Mouse (Mus musculus) spleen, adult 2 months (tissue): ENCODE data around the gene Pak1.

Experiments used
- CTCF ChIP-seq: fragments of 200-500 bp; IDR thresholded peaks from 2 replicates; pipeline ENCODE4 v1.5.1; 2011; ENCODE audit warnings: mild to moderate bottlenecking, inconsistent platforms; ENCODE audit not compliant: insufficient read depth, insufficient read length, insufficient replicate concordance; ENCODE audit errors: extremely low read depth
- POLR2A ChIP-seq: fragments of 200-500 bp; IDR thresholded peaks from 2 replicates; pipeline ENCODE4 v1.6.1; 2011; ENCODE audit warnings: low read depth, low read length, inconsistent platforms

GRCm38 (mm10) chr7:97780222-97780621, 8.1 kb upstream of the Pak1 start:
- TF ChIP-seq CTCF (no peak), POLR2A (no peak)
